Mouse (Mus musculus) forebrain, embryonic 12.5 days (tissue): ENCODE measurements at regions not wholly inside any gene's neighbourhood (a gene's known extent, or its start where the extent isn't known, plus 50 kb on each side); places are given as distances from the start of the nearest gene placed in this dataset.

Source experiments
- ATAC-seq: fragments of 200-750 bp; cut with Nextera tagmentation; 2 replicates; pipeline ENCODE4 v1.8.0; 2017; ENCODE audit warnings: moderate TSS enrichment; ENCODE audit not compliant: low FRiP score
- H3K27ac ChIP-seq: fragments of 300-500 bp; sonication (generic); 2 replicates; pipeline ENCODE4 v1.5.1; 2016; ENCODE audit warnings: mild to moderate bottlenecking
- H3K27me3 ChIP-seq: fragments of 300-500 bp; sonication (generic); 2 replicates; pipeline ENCODE4 v1.6.1; 2016; ENCODE audit warnings: mild to moderate bottlenecking
- H3K36me3 ChIP-seq: fragments of 300-500 bp; sonication (generic); replicated peaks from 2 replicates; pipeline ENCODE4 v1.6.1; 2016; ENCODE audit warnings: mild to moderate bottlenecking
- H3K4me1 ChIP-seq: fragments of 300-500 bp; sonication (generic); 2 replicates; pipeline ENCODE4 v1.6.1; 2016
- H3K4me2 ChIP-seq: fragments of 300-500 bp; sonication (generic); 2 replicates; pipeline ENCODE4 v1.6.1; 2016; ENCODE audit warnings: mild to moderate bottlenecking, moderate library complexity
- H3K4me3 ChIP-seq: fragments of 300-500 bp; sonication (generic); replicated peaks from 2 replicates; pipeline ENCODE4 v1.5.1; 2016; ENCODE audit warnings: mild to moderate bottlenecking
- H3K9ac ChIP-seq: fragments of 300-500 bp; sonication (generic); 2 replicates; pipeline ENCODE4 v1.6.1; 2016; ENCODE audit warnings: mild to moderate bottlenecking
- H3K9me3 ChIP-seq: fragments of 300-500 bp; sonication (generic); 2 replicates; pipeline ENCODE4 v1.6.1; 2016
- WGBS: fragments of 180-500 bp; shearing (Covaris S2); methylation state at CpG from one replicate; pipeline ENCODE4 v1.1.7; 2016; 5-methylcytosine and 5-hydroxymethylcytosine counted together

GRCm38 (mm10) chr2:9388058-9388457 lies 493.0 kb upstream of the 4930412O13Rik start:
- H3K27ac ChIP-seq: no peak overlapping the region
- ATAC-seq: no peak
- H3K27me3 ChIP-seq: no peaks in the 10 kb centered on the region
- WGBS: 95% methylated on average over 3 of the region's 3 CpGs
- no peak overlapping the region for H3K9ac ChIP-seq
- H3K36me3 ChIP-seq: no peaks in the 10 kb centered on the region
- no peaks in the 10 kb centered on the region for H3K9me3 ChIP-seq
- H3K4me1 ChIP-seq: 0 out of 2 replicates have a peak, but pooled peaks cover 4% of the 10 kb centered on the region
- H3K4me2 ChIP-seq: no peak overlapping the region
- H3K4me3 ChIP-seq: no peak overlapping the region

- ATAC-seq: no peak
- Histone ChIP-seq H3K4me1 (no peaks in the 10 kb centered on the region), H3K4me3 (no peak overlapping the region), H3K27me3 (no peaks in the 10 kb centered on the region), H3K27ac (no peak overlapping the region), H3K9me3 (no peaks in the 10 kb centered on the region), H3K4me2 (no peak overlapping the region), H3K36me3 (no peaks in the 10 kb centered on the region), H3K9ac (no peak overlapping the region)
- WGBS: 87% methylated on average over 9 of the region's 9 CpGs
Observed at GRCm38 (mm10) chr2:9395379-9395999, 485.6 kb upstream of the 4930412O13Rik start.

GRCm38 (mm10) chr2:9401461-9401860 lies 479.6 kb upstream of the 4930412O13Rik start:
- H3K9ac ChIP-seq: no peak overlapping the region
- no peak overlapping the region for H3K4me3 ChIP-seq
- no peak overlapping the region for H3K27ac ChIP-seq
- no peaks in the 10 kb centered on the region for H3K4me1 ChIP-seq
- no peaks in the 10 kb centered on the region for H3K27me3 ChIP-seq
- no peak overlapping the region for H3K4me2 ChIP-seq
- H3K9me3 ChIP-seq: no peaks in the 10 kb centered on the region
- no peak for ATAC-seq
- 87% methylated on average over 7 of the region's 7 CpGs for WGBS
- H3K36me3 ChIP-seq: no peaks in the 10 kb centered on the region

DNA sequence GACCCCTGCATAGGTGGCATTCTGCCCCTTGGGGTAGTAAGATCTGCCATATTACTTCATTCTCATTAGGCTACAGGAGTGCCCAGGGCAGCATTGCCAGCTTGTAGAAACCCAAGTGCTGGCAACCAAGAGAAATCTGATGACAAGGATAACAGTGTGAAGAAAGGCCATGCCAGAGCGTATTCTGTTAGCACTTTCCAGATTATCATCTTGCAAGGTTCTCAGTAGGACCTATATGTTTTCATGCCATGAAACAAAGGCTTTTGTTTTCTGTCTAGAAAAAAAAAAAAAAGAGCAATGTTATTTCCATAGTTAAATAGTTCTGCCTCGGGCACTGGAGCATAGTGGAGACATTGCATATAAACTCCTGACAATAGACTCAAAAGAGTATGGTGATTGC lies 478.8 kb upstream of the 4930412O13Rik start:
- H3K27ac ChIP-seq: no peak overlapping the region
- H3K4me3 ChIP-seq: no peak overlapping the region
- no peak for ATAC-seq
- H3K36me3 ChIP-seq: no peaks in the 10 kb centered on the region
- no peaks in the 10 kb centered on the region for H3K9me3 ChIP-seq
- no peaks in the 10 kb centered on the region for H3K4me1 ChIP-seq
- WGBS: 65% methylated on average over 2 of the region's 2 CpGs
- H3K27me3 ChIP-seq: no peaks in the 10 kb centered on the region
- no peak overlapping the region for H3K9ac ChIP-seq
- no peak overlapping the region for H3K4me2 ChIP-seq

- Histone ChIP-seq H3K4me3 (no peak overlapping the region), H3K27ac (no peak overlapping the region), H3K4me2 (no peak overlapping the region), H3K36me3 (no peaks in the 10 kb centered on the region), H3K9me3 (no peaks in the 10 kb centered on the region), H3K9ac (no peak overlapping the region), H3K27me3 (no peaks in the 10 kb centered on the region), H3K4me1 (no peaks in the 10 kb centered on the region)
- 70% methylated on average over 7 of the region's 7 CpGs for WGBS
- ATAC-seq: no peak
Observed at GRCm38 (mm10) chr2:9409075-9409474, 472.0 kb upstream of the 4930412O13Rik start.

GRCm38 (mm10) chr2:9422686-9423085 lies 458.4 kb upstream of the 4930412O13Rik start:
- Histone ChIP-seq H3K4me3 (no peak overlapping the region), H3K36me3 (no peaks in the 10 kb centered on the region), H3K27me3 (no peaks in the 10 kb centered on the region), H3K9me3 (no peaks in the 10 kb centered on the region), H3K27ac (no peak overlapping the region), H3K9ac (no peak overlapping the region), H3K4me1 (peaks cover 6% of the 10 kb centered on the region; the same call in 1 of the 2 replicates), H3K4me2 (no peak overlapping the region)
- no peak for ATAC-seq
- 82% methylated on average over 8 of the region's 8 CpGs for WGBS

GRCm38 (mm10) chr2:9423534-9423933 lies 457.5 kb upstream of the 4930412O13Rik start:
- H3K27me3 ChIP-seq: no peaks in the 10 kb centered on the region
- no peak overlapping the region for H3K4me3 ChIP-seq
- 14% methylated on average over 7 of the region's 7 CpGs for WGBS
- H3K9me3 ChIP-seq: no peaks in the 10 kb centered on the region
- peaks cover 6% of the 10 kb centered on the region; the same call in 1 of the 2 replicates for H3K4me1 ChIP-seq
- H3K27ac ChIP-seq: no peak overlapping the region
- 0 out of 2 replicates have a peak, but pooled peaks have one; percentile 23 for ATAC-seq
- H3K4me2 ChIP-seq: no peak overlapping the region
- H3K9ac ChIP-seq: no peak overlapping the region
- no peaks in the 10 kb centered on the region for H3K36me3 ChIP-seq

- no peak overlapping the region for H3K9ac ChIP-seq
- no peaks in the 10 kb centered on the region for H3K9me3 ChIP-seq
- H3K27ac ChIP-seq: no peak overlapping the region
- H3K4me2 ChIP-seq: no peak overlapping the region
- H3K4me3 ChIP-seq: no peak overlapping the region
- no peaks in the 10 kb centered on the region for H3K36me3 ChIP-seq
- WGBS: 31% methylated on average over 17 of the region's 17 CpGs
- H3K4me1 ChIP-seq: peaks cover 3% of the 10 kb centered on the region; the same call in 1 of the 2 replicates
- no peaks in the 10 kb centered on the region for H3K27me3 ChIP-seq
- no peak for ATAC-seq
Observed at GRCm38 (mm10) chr2:9433110-9433940, 447.7 kb upstream of the 4930412O13Rik start.

- no peaks in the 10 kb centered on the region for H3K27me3 ChIP-seq
- H3K27ac ChIP-seq: no peak overlapping the region
- H3K4me2 ChIP-seq: no peak overlapping the region
- no peaks in the 10 kb centered on the region for H3K9me3 ChIP-seq
- no peak overlapping the region for H3K4me3 ChIP-seq
- no peaks in the 10 kb centered on the region for H3K36me3 ChIP-seq
- H3K9ac ChIP-seq: no peak overlapping the region
- 68% methylated on average over 9 of the region's 9 CpGs for WGBS
- H3K4me1 ChIP-seq: peaks cover 3% of the 10 kb centered on the region; the same call in 1 of the 2 replicates
- ATAC-seq: no peak
Observed at GRCm38 (mm10) chr2:9435155-9435872, 445.7 kb upstream of the 4930412O13Rik start.

DNA sequence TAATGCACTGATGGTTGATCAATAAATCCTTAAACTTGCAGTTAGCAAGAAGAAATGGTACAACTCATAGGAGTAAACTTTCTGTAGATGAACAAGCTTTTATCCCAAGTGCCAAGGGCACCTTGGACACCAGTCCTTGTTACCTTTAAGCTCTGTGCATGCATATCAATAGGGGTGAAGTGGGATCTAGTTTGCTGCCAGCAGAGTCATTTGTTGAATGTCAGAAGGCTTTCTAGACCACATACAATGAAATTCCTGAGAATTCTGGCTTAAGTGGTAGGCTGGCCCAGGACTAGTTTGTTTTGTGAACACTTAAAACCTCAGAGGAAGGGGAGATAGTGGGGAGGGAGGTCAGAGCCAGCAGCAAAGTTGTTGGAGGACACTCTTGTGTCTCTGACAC lies 437.9 kb upstream of the 4930412O13Rik start:
- Histone ChIP-seq H3K27me3 (no peaks in the 10 kb centered on the region), H3K9ac (no peak overlapping the region), H3K27ac (no peak overlapping the region), H3K4me2 (no peak overlapping the region), H3K4me1 (no peaks in the 10 kb centered on the region), H3K4me3 (no peak overlapping the region), H3K36me3 (no peaks in the 10 kb centered on the region), H3K9me3 (no peaks in the 10 kb centered on the region)
- no peak for ATAC-seq

- Histone ChIP-seq H3K36me3 (no peaks in the 10 kb centered on the region), H3K9ac (no peak overlapping the region), H3K27me3 (no peaks in the 10 kb centered on the region), H3K27ac (no peak overlapping the region), H3K4me1 (no peaks in the 10 kb centered on the region), H3K9me3 (no peaks in the 10 kb centered on the region), H3K4me3 (no peak overlapping the region), H3K4me2 (no peak overlapping the region)
- 91% methylated on average over 1 of the region's 1 CpGs for WGBS
- no peak for ATAC-seq
Observed at GRCm38 (mm10) chr2:9445826-9446225, 435.2 kb upstream of the 4930412O13Rik start.

GRCm38 (mm10) chr2:9464413-9464812 lies 416.6 kb upstream of the 4930412O13Rik start:
- no peak overlapping the region for H3K9ac ChIP-seq
- no peaks in the 10 kb centered on the region for H3K36me3 ChIP-seq
- no peak for ATAC-seq
- H3K27ac ChIP-seq: no peak overlapping the region
- no peaks in the 10 kb centered on the region for H3K9me3 ChIP-seq
- no peak overlapping the region for H3K4me2 ChIP-seq
- 0 out of 2 replicates have a peak, but pooled peaks cover 3% of the 10 kb centered on the region for H3K4me1 ChIP-seq
- no peaks in the 10 kb centered on the region for H3K27me3 ChIP-seq
- H3K4me3 ChIP-seq: no peak overlapping the region
- WGBS: 65% methylated on average over 4 of the region's 4 CpGs
